Comparison of ENCODE assay signal across 15 mouse cellular contexts in genomic region chr6:55145285-55145684, GRCm38 (mm10). TPM values are rescaled to one million over a fixed set of nuclear protein-coding genes. Genes with fewer than 3 reads are reported as not detected.
DNase-seq lines count a peak whose midpoint lies in the region; ATAC-seq and TF ChIP-seq lines count a peak whose summit lies in the region.
"Had no signal": no experiment of that assay in that cellular context is flagged by ENCODE, and none has a peak within 500 bp of the region (broad histone marks: within the 10 kb centered on the region; RNA-seq: fewer than 3 reads in every experiment).

No protein-coding gene starts in this region.

- H3K4me1 ChIP-seq in kidney, embryonic 15.5 days = no peaks in the 10 kb centered on the region
- peaks cover 14% of the 10 kb centered on the region for H3K4me1 ChIP-seq in bone marrow macrophage, adult 2 months (ENCODE audit: control insufficient read depth, insufficient read depth, low read length)
- no peaks in the 10 kb centered on the region for H3K4me1 ChIP-seq in intestine, embryonic 16.5 days (ENCODE audit: control insufficient read depth, insufficient read depth, low read length)
- H3K4me1 ChIP-seq: heart, embryonic 15.5 days; liver, embryonic 12.5 days had no signal

- H3K4me2 ChIP-seq in kidney, embryonic 15.5 days = no peak overlapping the region
- no peak overlapping the region for H3K4me2 ChIP-seq in intestine, embryonic 16.5 days (ENCODE audit: low read depth, low read length)
- H3K4me2 ChIP-seq: heart, embryonic 15.5 days; liver, embryonic 12.5 days had no signal

- H3K27ac ChIP-seq in kidney, embryonic 15.5 days = no peak overlapping the region
- H3K27ac ChIP-seq in bone marrow macrophage, adult 2 months (ENCODE audit: insufficient read depth, low read depth, low read length) = peak overlapping the region; percentile 28; the same call in 1 of the 2 replicates
- no peak overlapping the region for H3K27ac ChIP-seq in intestine, embryonic 16.5 days (ENCODE audit: low read length)
- H3K27ac ChIP-seq: heart, embryonic 15.5 days; liver, embryonic 12.5 days had no signal

- no peaks in the 10 kb centered on the region for H3K9me3 ChIP-seq in kidney, embryonic 15.5 days (replicated peaks)
- no peaks in the 10 kb centered on the region; the same call in 1 of the 2 replicates for H3K9me3 ChIP-seq in intestine, embryonic 16.5 days (ENCODE audit: control insufficient read depth, low read length)
- H3K9me3 ChIP-seq: heart, embryonic 15.5 days had no signal

- ATAC-seq in kidney, embryonic 15.5 days (replicated peaks; ENCODE audit: low FRiP score) = no peak
- no peak for ATAC-seq in intestine, embryonic 16.5 days
- ATAC-seq: liver, embryonic 12.5 days had no signal

- peak; percentile 39 for DNase-seq in kidney, adult 11 months
- DNase-seq in heart, postnatal 36 days = peak; percentile 25 to 26
- DNase-seq in kidney, postnatal 4 days = peak; percentile 33 to 55
- no peak for DNase-seq in urinary bladder, postnatal 14 days (ENCODE audit: low spot score)
- DNase-seq: adrenal gland, adult 2 months; cerebellum, adult 9-11 months; left cerebral cortex, postnatal 4 days; midbrain, embryonic 14.5 days; right cerebral cortex, postnatal 4 days; thymus, postnatal 14 days had no signal

- WGBS in kidney, embryonic 15.5 days = 60% methylated on average over 5 of the region's 5 CpGs
- WGBS in intestine, embryonic 16.5 days = 74% methylated on average over 5 of the region's 5 CpGs

- intact Hi-C loops in heart, postnatal 36 days (cut with DNase I) = no loop called here

- no peak overlapping the region for H3K9ac ChIP-seq in kidney, embryonic 15.5 days
- H3K9ac ChIP-seq in intestine, embryonic 16.5 days (ENCODE audit: low read depth, low read length) = no peak overlapping the region
- H3K9ac ChIP-seq: heart, embryonic 15.5 days; liver, embryonic 12.5 days had no signal

- TF ChIP-seq POLR2A in bone marrow macrophage, adult 2 months (IDR thresholded peaks at IDR 0.05; ENCODE audit: borderline replicate concordance, low read depth, low read length) = no peak

- no peaks in the 10 kb centered on the region for H3K36me3 ChIP-seq in kidney, embryonic 15.5 days
- H3K36me3 ChIP-seq in intestine, embryonic 16.5 days (ENCODE audit: control insufficient read depth, insufficient read depth, low read length) = no peaks in the 10 kb centered on the region
- H3K36me3 ChIP-seq: heart, embryonic 15.5 days; liver, embryonic 12.5 days had no signal

- no peaks in the 10 kb centered on the region for H3K27me3 ChIP-seq in kidney, embryonic 15.5 days
- H3K27me3 ChIP-seq in intestine, embryonic 16.5 days (replicated peaks; ENCODE audit: control insufficient read depth, insufficient read depth, low read length) = no peaks in the 10 kb centered on the region
- H3K27me3 ChIP-seq: heart, embryonic 15.5 days; liver, embryonic 12.5 days had no signal

- TF ChIP-seq CTCF in bone marrow macrophage, adult 2 months (IDR thresholded peaks at IDR 0.05; ENCODE audit: low read depth, low read length) = no peak

- no peak overlapping the region for H3K4me3 ChIP-seq in kidney, embryonic 15.5 days (replicated peaks)
- H3K4me3 ChIP-seq in bone marrow macrophage, adult 2 months (ENCODE audit: insufficient read depth, low read length) = no peak overlapping the region
- H3K4me3 ChIP-seq in intestine, embryonic 16.5 days (ENCODE audit: low read length) = no peak overlapping the region
- H3K4me3 ChIP-seq: heart, embryonic 15.5 days; liver, embryonic 12.5 days had no signal

RNA-seq across cellular contexts. Expression of gene Crhr2, which starts 12.5 kb away (rescaled TPM):
- 0.13 and 0.26 TPM in 2 replicates for polyA plus RNA-seq in kidney, embryonic 15.5 days (2015; fragmentation: Nextera tagmentation; extraction: Ambion mirVana)
- polyA plus RNA-seq in bone marrow macrophage, adult 2 months (2012; ENCODE audit: insufficient read depth, insufficient read length, missing spikeins) = not detected in 2 replicates
- total RNA-seq in heart, postnatal 36 days (2021) = 10 to 100 TPM; 22.8 to 23.2 TPM
- 0.22 TPM in 2 replicates for polyA plus RNA-seq in intestine, embryonic 16.5 days (2015; fragmentation: Nextera tagmentation; extraction: Ambion mirVana)
- total RNA-seq: adrenal gland, adult 2 months had no signal

RNA-seq across cellular contexts. Expression of gene Inmt, which starts 29.6 kb away (rescaled TPM):
- polyA plus RNA-seq in kidney, embryonic 15.5 days (2015; fragmentation: Nextera tagmentation; extraction: Ambion mirVana) = 5.9 and 6.1 TPM in 2 replicates
- not detected in 2 replicates for polyA plus RNA-seq in bone marrow macrophage, adult 2 months (2012; ENCODE audit: insufficient read depth, insufficient read length, missing spikeins)
- total RNA-seq in heart, postnatal 36 days (2021) = 10 to 100 TPM; 23.4 to 29.7 TPM
- 0.33 TPM in 1 of 2 replicates, not detected in the other for polyA plus RNA-seq in intestine, embryonic 16.5 days (2015; fragmentation: Nextera tagmentation; extraction: Ambion mirVana)
- total RNA-seq: left cerebral cortex, postnatal 4 days had no signal
- polyA plus RNA-seq: heart, embryonic 15.5 days; midbrain, embryonic 14.5 days had no signal

RNA-seq across cellular contexts. Expression of gene Mindy4, which starts 57.9 kb away (rescaled TPM):
- polyA plus RNA-seq in kidney, embryonic 15.5 days (2015; fragmentation: Nextera tagmentation; extraction: Ambion mirVana) = 15.6 and 16.0 TPM in 2 replicates
- 1.6 and 3.2 TPM in 2 replicates for polyA plus RNA-seq in bone marrow macrophage, adult 2 months (2012; ENCODE audit: insufficient read depth, insufficient read length, missing spikeins)
- 1 to 10 TPM; 5.5 to 5.9 TPM for total RNA-seq in heart, postnatal 36 days (2021)
- 5.8 and 6.4 TPM in 2 replicates for polyA plus RNA-seq in intestine, embryonic 16.5 days (2015; fragmentation: Nextera tagmentation; extraction: Ambion mirVana)
